Mouse (Mus musculus) MEL (cell line): ENCODE data around the gene Abhd8. TPM values are rescaled to one million over a fixed set of nuclear protein-coding genes. Genes with fewer than 3 reads are reported as not detected.

Source experiments
- DNase-seq: peaks from one replicate; pipeline ENCODE4 v3.0.0; 2011; ENCODE audit warnings: low read depth, low spot score
- H3K27ac ChIP-seq: 2 replicates; pipeline ENCODE4 v1.5.1; 2012; ENCODE audit warnings: low read depth, mild to moderate bottlenecking, control low read depth, low read length, moderate library complexity; ENCODE audit not compliant: control insufficient read depth
- H3K27me3 ChIP-seq, 2 experiments: fragments of 150-350 bp in 1 of 2; sonication (generic) in 1 of 2; 2 replicates each; pipeline ENCODE4 v1.6.1; 2012; ENCODE audit warnings: low read length in 2 of 2, mild to moderate bottlenecking in 2 of 2, improper control_type of control experiment in 1 of 2, moderate library complexity in 1 of 2; ENCODE audit not compliant: insufficient read depth in 2 of 2, control insufficient read depth in 1 of 2
- H3K36me3 ChIP-seq, 2 experiments: 2 replicates each; pipeline ENCODE4 v1.6.1; 2012 to 2014; ENCODE audit warnings: low read length in 2 of 2, improper control_type of control experiment in 1 of 2, inconsistent platforms in 1 of 2, mild to moderate bottlenecking in 1 of 2; ENCODE audit not compliant: insufficient read depth in 2 of 2, control insufficient read depth in 1 of 2
- H3K4me1 ChIP-seq, 2 experiments: fragments of 150-350 bp in 1 of 2; sonication (generic) in 1 of 2; 2 replicates each; pipeline ENCODE4 v1.6.1; 2012; ENCODE audit warnings: low read length in 2 of 2, improper control_type of control experiment in 1 of 2, mild to moderate bottlenecking in 1 of 2; ENCODE audit not compliant: insufficient read depth in 2 of 2, control insufficient read depth in 1 of 2
- H3K4me3 ChIP-seq, 2 experiments: fragments of 150-350 bp in 1 of 2; sonication (generic) in 1 of 2; 2 replicates each; pipeline ENCODE4 v1.5.1; 2012; ENCODE audit warnings: low read depth in 2 of 2, low read length in 2 of 2, mild to moderate bottlenecking in 2 of 2, moderate library complexity in 2 of 2, control low read depth in 1 of 2, improper control_type of control experiment in 1 of 2; ENCODE audit not compliant: control insufficient read depth in 1 of 2, insufficient read depth in 1 of 2
- H3K79me2 ChIP-seq: 2 replicates; pipeline ENCODE4 v1.6.1; 2012; ENCODE audit warnings: mild to moderate bottlenecking, low read length, moderate library complexity; ENCODE audit not compliant: control insufficient read depth, poor library complexity, insufficient read depth
- H3K9ac ChIP-seq: 2 replicates; pipeline ENCODE4 v1.6.1; 2012; ENCODE audit warnings: low read depth, mild to moderate bottlenecking, control low read depth, low read length, moderate library complexity; ENCODE audit not compliant: control insufficient read depth, poor library complexity, severe bottlenecking
- H3K9me3 ChIP-seq: fragments of 150-350 bp; sonication (generic); replicated peaks from 2 replicates; pipeline ENCODE4 v1.6.1; 2012; ENCODE audit warnings: mild to moderate bottlenecking, low read length, improper control_type of control experiment, moderate library complexity; ENCODE audit not compliant: insufficient read depth
- CTCF ChIP-seq, 3 experiments: IDR thresholded peaks in 2 of 3; conservative IDR thresholded peaks in 1 of 3; 2 replicates each; pipeline ENCODE4 v1.5.1; 2011 to 2012; ENCODE audit warnings: low read length in 3 of 3, low read depth in 2 of 3, mild to moderate bottlenecking in 2 of 3, improper control_type of control experiment in 1 of 3, inconsistent platforms in 1 of 3, mixed read lengths in 1 of 3, moderate library complexity in 1 of 3; ENCODE audit not compliant: control insufficient read depth in 1 of 3, insufficient read depth in 1 of 3, poor library complexity in 1 of 3, severe bottlenecking in 1 of 3
- E2F4 ChIP-seq: IDR thresholded peaks from 2 replicates; pipeline ENCODE4 v1.6.1; 2011; ENCODE audit warnings: low read depth, low read length, improper control_type of control experiment, borderline replicate concordance
- ELF1 ChIP-seq: IDR thresholded peaks from 2 replicates; pipeline ENCODE4 v1.6.1; 2014; ENCODE audit warnings: low read depth, mild to moderate bottlenecking, inconsistent platforms, low read length, improper control_type of control experiment, moderate library complexity
- EP300 ChIP-seq, 2 experiments: IDR thresholded peaks; 2 replicates each; pipeline ENCODE4 v1.6.1; 2011; ENCODE audit warnings: improper control_type of control experiment in 2 of 2, low read length in 2 of 2, low read depth in 1 of 2, mild to moderate bottlenecking in 1 of 2
- GABPA ChIP-seq: IDR thresholded peaks from 2 replicates; pipeline ENCODE4 v1.6.1; 2012; ENCODE audit warnings: low read depth, mild to moderate bottlenecking, inconsistent platforms, low read length, improper control_type of control experiment, moderate library complexity
- HCFC1 ChIP-seq: IDR thresholded peaks from 2 replicates; pipeline ENCODE4 v1.6.1; 2012; ENCODE audit warnings: low read depth, mild to moderate bottlenecking, inconsistent platforms, low read length, improper control_type of control experiment, moderate library complexity
- JUND ChIP-seq: IDR thresholded peaks from 2 replicates; pipeline ENCODE4 v1.6.1; 2011; ENCODE audit warnings: low read depth, mild to moderate bottlenecking, improper control_type of control experiment, low read length
- KAT2A ChIP-seq: conservative IDR thresholded peaks from 2 replicates; pipeline ENCODE4 v1.6.1; 2012; ENCODE audit warnings: low read depth, low read length, improper control_type of control experiment, inconsistent platforms
- MAFK ChIP-seq: IDR thresholded peaks from 2 replicates; pipeline ENCODE4 v1.6.1; 2011; ENCODE audit warnings: low read depth, mild to moderate bottlenecking, low read length, improper control_type of control experiment, borderline replicate concordance
- MAX ChIP-seq: IDR thresholded peaks from 2 replicates; pipeline ENCODE4 v1.6.1; 2011; ENCODE audit warnings: low read length, improper control_type of control experiment
- MXI1 ChIP-seq: IDR thresholded peaks from 2 replicates; pipeline ENCODE4 v1.6.1; 2011; ENCODE audit warnings: mild to moderate bottlenecking, low read depth, low read length, improper control_type of control experiment
- MYC ChIP-seq: IDR thresholded peaks from 2 replicates; pipeline ENCODE4 v1.6.1; 2011; ENCODE audit warnings: low read depth, mild to moderate bottlenecking, low read length, improper control_type of control experiment, moderate library complexity
- NELFE ChIP-seq: IDR thresholded peaks from 2 replicates; pipeline ENCODE4 v1.6.1; 2011; ENCODE audit warnings: low read depth, low read length, improper control_type of control experiment
- NRF1 ChIP-seq: IDR thresholded peaks from 2 replicates; pipeline ENCODE4 v1.6.1; 2014; ENCODE audit warnings: low read depth, mild to moderate bottlenecking, inconsistent platforms, low read length, improper control_type of control experiment, moderate library complexity; ENCODE audit not compliant: poor library complexity, insufficient read depth, severe bottlenecking
- POLR2A ChIP-seq, 2 experiments: IDR thresholded peaks; 2 replicates each; pipeline ENCODE4 v1.6.1; 2011 to 2012; ENCODE audit warnings: low read length in 2 of 2, mild to moderate bottlenecking in 2 of 2, control low read depth in 1 of 2, improper control_type of control experiment in 1 of 2, low read depth in 1 of 2, moderate library complexity in 1 of 2; ENCODE audit not compliant: control insufficient read depth in 1 of 2, insufficient read depth in 1 of 2, poor library complexity in 1 of 2
- POLR2AphosphoS2 ChIP-seq: IDR thresholded peaks from 2 replicates; pipeline ENCODE4 v1.6.1; 2011; ENCODE audit warnings: low read length, improper control_type of control experiment
- POLR2AphosphoS5 ChIP-seq: IDR thresholded peaks from 2 replicates; pipeline ENCODE4 v1.6.1; 2012; ENCODE audit warnings: low read depth, borderline replicate concordance, mild to moderate bottlenecking, inconsistent platforms, low read length, moderate library complexity, mixed read lengths
- RAD21 ChIP-seq: IDR thresholded peaks from 2 replicates; pipeline ENCODE4 v1.6.1; 2011; ENCODE audit warnings: mild to moderate bottlenecking, low read depth, low read length, improper control_type of control experiment
- SIN3A ChIP-seq: IDR thresholded peaks from 2 replicates; pipeline ENCODE4 v1.6.1; 2012; ENCODE audit warnings: low read length, improper control_type of control experiment, inconsistent platforms
- SMC3 ChIP-seq: IDR thresholded peaks from 2 replicates; pipeline ENCODE4 v1.6.1; 2011; ENCODE audit warnings: low read depth, low read length, improper control_type of control experiment
- TAL1 ChIP-seq: IDR thresholded peaks from 2 replicates; pipeline ENCODE4 v1.6.1; 2012; ENCODE audit warnings: mild to moderate bottlenecking, inconsistent platforms, low read length, moderate library complexity, mixed read lengths
- TBP ChIP-seq: IDR thresholded peaks from 2 replicates; pipeline ENCODE4 v1.8.0; 2011; ENCODE audit warnings: low read depth, low read length, improper control_type of control experiment
- TCF12 ChIP-seq: IDR thresholded peaks from 2 replicates; pipeline ENCODE4 v1.6.1; 2014; ENCODE audit warnings: low read depth, mild to moderate bottlenecking, inconsistent platforms, low read length, improper control_type of control experiment, moderate library complexity
- UBTF ChIP-seq: IDR thresholded peaks from 2 replicates; pipeline ENCODE4 v1.6.1; 2012; ENCODE audit warnings: low read depth, mild to moderate bottlenecking, inconsistent platforms, low read length, improper control_type of control experiment, moderate library complexity, borderline replicate concordance; ENCODE audit not compliant: insufficient read depth
- USF1 ChIP-seq: IDR thresholded peaks from 2 replicates; pipeline ENCODE4 v1.6.1; 2014; ENCODE audit warnings: low read depth, mild to moderate bottlenecking, inconsistent platforms, low read length, improper control_type of control experiment, moderate library complexity
- USF2 ChIP-seq, 2 experiments: IDR thresholded peaks; 2 replicates each; pipeline ENCODE4 v1.6.1; 2011 to 2012; ENCODE audit warnings: improper control_type of control experiment in 2 of 2, low read length in 2 of 2, borderline replicate concordance in 1 of 2, inconsistent platforms in 1 of 2, low read depth in 1 of 2, mild to moderate bottlenecking in 1 of 2; ENCODE audit not compliant: insufficient read depth in 1 of 2
- ZC3H11A ChIP-seq: IDR thresholded peaks from 2 replicates; pipeline ENCODE4 v1.6.1; 2012; ENCODE audit warnings: low read depth, mild to moderate bottlenecking, inconsistent platforms, low read length, improper control_type of control experiment
- ZKSCAN1 ChIP-seq: IDR thresholded peaks from 2 replicates; pipeline ENCODE4 v1.6.1; 2012; ENCODE audit warnings: low read depth, mild to moderate bottlenecking, inconsistent platforms, low read length, improper control_type of control experiment, moderate library complexity
- ZMIZ1 ChIP-seq: IDR thresholded peaks from 2 replicates; pipeline ENCODE4 v1.6.1; 2012; ENCODE audit warnings: low read depth, mild to moderate bottlenecking, inconsistent platforms, low read length, improper control_type of control experiment, moderate library complexity
- polyA plus RNA-seq, 2 experiments: library from polyadenylated mRNA; stranded (reverse) in 1 of 2; unstranded in 1 of 2; fragments of >175 nt in 1 of 2; fragments of >200 nt in 1 of 2; gene quantifications; 2 replicates each; pipeline versions ENCODE4 v1.2.1 to v1.2.4; 2012; ENCODE audit warnings: low replicate concordance in 2 of 2, low read depth in 1 of 2; ENCODE audit not compliant: insufficient read length in 2 of 2, insufficient read depth in 1 of 2, missing spikeins in 1 of 2
- total RNA-seq: library from RNA; depleted of rRNA; stranded (reverse); fragments of 300-350 nt; gene quantifications from 2 replicates; pipeline ENCODE4 v1.2.3, GENCODE M21; 2012

The Abhd8 gene
- total and polyA plus RNA-seq, 3 experiments = 28.5 to 39.2 TPM; not detected in 1

DNA sequence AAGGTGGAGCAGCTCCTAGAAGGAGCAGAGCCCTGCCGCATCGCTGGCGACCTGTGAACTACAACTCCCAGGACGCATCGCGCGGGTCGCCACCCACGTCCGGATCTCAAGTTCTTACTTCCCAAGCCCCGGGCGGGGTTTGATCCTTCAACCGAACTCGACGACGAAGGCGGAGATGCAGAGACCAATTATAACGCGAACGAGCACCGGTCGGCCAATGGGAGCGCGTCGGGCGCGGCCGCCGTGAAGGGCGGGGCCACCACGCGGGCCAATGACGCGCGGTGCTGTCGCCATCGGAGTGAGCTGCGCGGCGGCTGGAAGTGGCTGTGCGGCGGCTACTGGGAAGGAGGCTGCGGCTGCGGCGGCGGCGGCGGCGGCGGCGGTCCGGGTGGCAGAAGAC is 5.5 kb upstream of the Abhd8 start, which contains the start of gene Dda1:
Gene Dda1 (plus strand): TSS at position 284 of the 400 bp plus-strand sequence.
- peaks cover 0 to 11% of the 10 kb centered on the region in 2 experiments; a peak in 1 of 4 replicates for H3K36me3 ChIP-seq
- peaks cover 0 to 21% of the 10 kb centered on the region in 2 experiments; a peak in 2 of 4 replicates for H3K4me1 ChIP-seq
- no peak for TF ChIP-seq USF2 (IDR thresholded peaks at IDR 0.05; ENCODE audit: borderline replicate concordance in 1 of 2, insufficient read depth in 1 of 2, low read depth in 1 of 2, low read length in 2 of 2)
- TF ChIP-seq USF1 = no peak
- no peak for TF ChIP-seq TCF12
- TF ChIP-seq MYC = no peak
- TF ChIP-seq TAL1 = no peak
- peak; percentile 57 to 63; a peak in 3 of 4 replicates for TF ChIP-seq POLR2A (IDR thresholded peaks at IDR 0.05; ENCODE audit: control insufficient read depth in 1 of 2, insufficient read depth in 1 of 2, low read depth in 1 of 2, low read length in 2 of 2, poor library complexity in 1 of 2)
- TF ChIP-seq ZKSCAN1 = no peak
- TF ChIP-seq POLR2AphosphoS2 = no peak; the same call in 1 of the 2 replicates
- no peak for TF ChIP-seq MAFK
- no peak for TF ChIP-seq EP300 (IDR thresholded peaks at IDR 0.05; ENCODE audit: low read depth in 1 of 2, low read length in 2 of 2)
- no peak for TF ChIP-seq GABPA
- 0 out of 2 replicates have a peak, but pooled peaks have one; percentile 38 for TF ChIP-seq TBP
- no peak for TF ChIP-seq UBTF
- 0 out of 2 replicates have a peak, but pooled peaks have one; percentile 21 for TF ChIP-seq MXI1
- TF ChIP-seq MAX = no peak
- TF ChIP-seq NRF1 = peak; percentile 46; the same call in 1 of the 2 replicates
- peak; percentile 86 for TF ChIP-seq ELF1
- TF ChIP-seq CTCF (IDR thresholded peaks at IDR 0.05 in 2 of 3, conservative IDR thresholded peaks at IDR 0.05 in 1 of 3; ENCODE audit: control insufficient read depth in 1 of 3, insufficient read depth in 1 of 3, low read depth in 2 of 3, low read length in 3 of 3, poor library complexity in 1 of 3, severe bottlenecking in 1 of 3) = no peak
- peak; percentile 58 for TF ChIP-seq NELFE
- no peak for TF ChIP-seq ZMIZ1
- TF ChIP-seq SMC3 = no peak
- no peak for TF ChIP-seq JUND
- TF ChIP-seq POLR2AphosphoS5 = no peak
- TF ChIP-seq E2F4 = no peak; the same call in 1 of the 2 replicates
- no peak for TF ChIP-seq RAD21
- no peak for TF ChIP-seq ZC3H11A
- peak; percentile 97 for TF ChIP-seq HCFC1
- no peak; the same call in none of the 2 replicates for TF ChIP-seq SIN3A
- TF ChIP-seq KAT2A = peak; percentile 90

More for the DNA sequence above, 5.5 kb upstream of the Abhd8 start, which contains the start of gene Dda1:
- Histone ChIP-seq H3K79me2 (peaks cover 23% of the 10 kb centered on the region), H3K9ac (peak within 1 kb of the TSS; percentile 58), H3K9me3 (no peaks in the 10 kb centered on the region), H3K27me3 (no peaks in the 10 kb centered on the region), H3K4me3 (peak within 1 kb of the TSS; percentile 61 to 90), H3K27ac (no peak within 1 kb of the TSS)
- peak; percentile 99 for DNase-seq
